Mouse (Mus musculus) CH12.LX (cell line): ENCODE measurements around the gene Bco2. TPM values are rescaled to one million over a fixed set of nuclear protein-coding genes. Genes with fewer than 3 reads are reported as not detected.

ENCODE experiments used
- DNase-seq: peaks from one replicate; pipeline ENCODE4 v3.0.0-alpha.2; 2013; ENCODE audit errors: extremely low read depth
- H3K27ac ChIP-seq: 2 replicates; pipeline ENCODE4 v1.5.1; 2012; ENCODE audit warnings: low read depth, mild to moderate bottlenecking, control low read depth, moderate library complexity; ENCODE audit not compliant: insufficient read depth
- H3K27me3 ChIP-seq: replicated peaks from 2 replicates; pipeline ENCODE3; 2012; ENCODE audit warnings: inconsistent platforms
- H3K36me3 ChIP-seq, 2 experiments: replicated peaks in 1 of 2; 2 replicates each; pipeline versions ENCODE3 to v1.6.1; 2012; ENCODE audit warnings: inconsistent platforms in 1 of 2, low read length in 1 of 2, mild to moderate bottlenecking in 1 of 2, mixed read lengths in 1 of 2, moderate library complexity in 1 of 2; ENCODE audit not compliant: control insufficient read depth in 1 of 2, insufficient read depth in 1 of 2
- H3K4me1 ChIP-seq, 2 experiments: 2 replicates each; pipeline ENCODE4 v1.6.1; 2012; ENCODE audit warnings: inconsistent platforms in 1 of 2, moderate library complexity in 1 of 2; ENCODE audit not compliant: insufficient read depth in 2 of 2, control insufficient read depth in 1 of 2
- H3K4me2 ChIP-seq: 2 replicates; pipeline ENCODE4 v1.6.1; 2012; ENCODE audit warnings: low read depth, mild to moderate bottlenecking, control low read depth; ENCODE audit not compliant: poor library complexity, insufficient read depth, severe bottlenecking
- H3K4me3 ChIP-seq, 3 experiments: fragments of 150-350 bp in 1 of 3; sonication (generic) in 1 of 3; replicated peaks in 1 of 3; 2 replicates each; pipeline versions ENCODE3 to v1.5.1; 2011 to 2012; ENCODE audit warnings: low read depth in 2 of 3, low read length in 2 of 3, mild to moderate bottlenecking in 2 of 3, moderate library complexity in 2 of 3, control low read depth in 1 of 3, improper control_type of control experiment in 1 of 3, inconsistent platforms in 1 of 3, mixed read lengths in 1 of 3; ENCODE audit not compliant: poor library complexity in 1 of 3
- H3K79me2 ChIP-seq: replicated peaks from 2 replicates; pipeline ENCODE4 v1.6.1; 2012; ENCODE audit warnings: mild to moderate bottlenecking, moderate library complexity; ENCODE audit not compliant: control insufficient read depth, poor library complexity, insufficient read depth, severe bottlenecking; ENCODE audit errors: extremely low read depth
- H3K9ac ChIP-seq: 2 replicates; pipeline ENCODE4 v1.6.1; 2012; ENCODE audit warnings: low read depth, mild to moderate bottlenecking, control low read depth, moderate library complexity; ENCODE audit not compliant: insufficient read depth
- H3K9me3 ChIP-seq: replicated peaks from 2 replicates; pipeline ENCODE3; 2012; ENCODE audit warnings: low read length, inconsistent platforms, mixed read lengths
- BHLHE40 ChIP-seq: IDR thresholded peaks from 2 replicates; pipeline ENCODE4 v1.6.1; 2011; ENCODE audit warnings: mild to moderate bottlenecking, low read depth, low read length, improper control_type of control experiment
- CHD1 ChIP-seq: IDR thresholded peaks from 2 replicates; pipeline ENCODE4 v1.6.1; 2012; ENCODE audit warnings: low read depth, low read length, improper control_type of control experiment, inconsistent platforms
- CHD2 ChIP-seq: IDR thresholded peaks from 2 replicates; pipeline ENCODE4 v1.6.1; 2011; ENCODE audit warnings: low read length, improper control_type of control experiment
- E2F4 ChIP-seq: IDR thresholded peaks from 2 replicates; pipeline ENCODE4 v1.6.1; 2011; ENCODE audit warnings: low read depth, low read length, improper control_type of control experiment; ENCODE audit not compliant: insufficient replicate concordance
- ELF1 ChIP-seq: IDR thresholded peaks from 2 replicates; pipeline ENCODE4 v1.6.1; 2014; ENCODE audit warnings: low read depth, mild to moderate bottlenecking, inconsistent platforms, low read length, improper control_type of control experiment
- JUN ChIP-seq: IDR thresholded peaks from 2 replicates; pipeline ENCODE4 v1.6.1; 2011; ENCODE audit warnings: low read depth, mild to moderate bottlenecking, low read length, improper control_type of control experiment, moderate library complexity; ENCODE audit not compliant: insufficient read depth
- KAT2A ChIP-seq: IDR thresholded peaks from 2 replicates; pipeline ENCODE4 v1.6.1; 2012; ENCODE audit warnings: low read length, improper control_type of control experiment, inconsistent platforms; ENCODE audit not compliant: insufficient replicate concordance
- MAZ ChIP-seq: IDR thresholded peaks from 2 replicates; pipeline ENCODE4 v1.6.1; 2012; ENCODE audit warnings: low read depth, mild to moderate bottlenecking, inconsistent platforms, low read length, improper control_type of control experiment, moderate library complexity
- MEF2A ChIP-seq: IDR thresholded peaks from 2 replicates; pipeline ENCODE4 v1.6.1; 2014; ENCODE audit warnings: low read depth, mild to moderate bottlenecking, inconsistent platforms, low read length, improper control_type of control experiment, borderline replicate concordance
- MXI1 ChIP-seq: IDR thresholded peaks from 2 replicates; pipeline ENCODE4 v1.6.1; 2011; ENCODE audit warnings: mild to moderate bottlenecking, low read depth, low read length, improper control_type of control experiment
- NELFE ChIP-seq: IDR thresholded peaks from 2 replicates; pipeline ENCODE4 v1.6.1; 2011; ENCODE audit warnings: low read depth, low read length, improper control_type of control experiment
- NRF1 ChIP-seq: IDR thresholded peaks from 2 replicates; pipeline ENCODE4 v1.6.1; 2014; ENCODE audit warnings: low read depth, mild to moderate bottlenecking, inconsistent platforms, low read length, improper control_type of control experiment, moderate library complexity
- PAX5 ChIP-seq: IDR thresholded peaks from 2 replicates; pipeline ENCODE4 v1.6.1; 2012; ENCODE audit warnings: low read length, inconsistent platforms, mixed read lengths
- SIN3A ChIP-seq: IDR thresholded peaks from 2 replicates; pipeline ENCODE4 v1.6.1; 2012; ENCODE audit warnings: low read length, improper control_type of control experiment, inconsistent platforms
- TBP ChIP-seq: conservative IDR thresholded peaks from 2 replicates; pipeline ENCODE4 v1.6.1; 2011; ENCODE audit warnings: low read depth, low read length, improper control_type of control experiment
- UBTF ChIP-seq: IDR thresholded peaks from 2 replicates; pipeline ENCODE4 v1.6.1; 2012; ENCODE audit warnings: low read depth, mild to moderate bottlenecking, inconsistent platforms, low read length, improper control_type of control experiment, moderate library complexity
- USF2 ChIP-seq: conservative IDR thresholded peaks from 2 replicates; pipeline ENCODE4 v1.6.1; 2011; ENCODE audit warnings: low read depth, low read length, improper control_type of control experiment
- ZC3H11A ChIP-seq: IDR thresholded peaks from 2 replicates; pipeline ENCODE4 v1.6.1; 2012; ENCODE audit warnings: low read depth, mild to moderate bottlenecking, inconsistent platforms, low read length, improper control_type of control experiment
- ZKSCAN1 ChIP-seq: IDR thresholded peaks from 2 replicates; pipeline ENCODE4 v1.6.1; 2012; ENCODE audit warnings: low read depth, inconsistent platforms, low read length, improper control_type of control experiment, borderline replicate concordance
- dilution Hi-C: fragments of 300-500 bp; cut with MboI; formaldehyde crosslinking; loops from 2 replicates; pipeline ENCODE4 v1.14.3; 2020; ENCODE audit warnings: low sequenced_read_pairs; ENCODE audit not compliant: extremely low pct_unique_long_range_greater_than_20kb, extremely low pct_ligation_motif_present
- in situ Hi-C: fragments of 300-500 bp; cut with MboI; formaldehyde crosslinking; loops from 3 replicates; pipeline ENCODE4 v1.14.3; 2019; ENCODE audit warnings: low sequenced_read_pairs, low pct_ligation_motif_present, low pct_unique_long_range_greater_than_20kb, mixed read lengths
- polyA plus RNA-seq: library from polyadenylated mRNA; unstranded; fragments of >175 nt; gene quantifications from 2 replicates; pipeline ENCODE4 v1.2.1, GENCODE M21; 2012; ENCODE audit warnings: low read depth; ENCODE audit not compliant: insufficient read length
- total RNA-seq, 2 experiments: library from RNA; depleted of rRNA; stranded (reverse); fragments of 300-350 nt in 1 of 2; fragments of >200 nt in 1 of 2; gene quantifications; 2 replicates each; pipeline ENCODE4 v1.2.3; 2012 to 2014

Bco2 gene
- total and polyA plus RNA-seq, 3 experiments = 0.68 to 1.2 (median 0.93) TPM

GRCm38 (mm10) chr9:50515462-50515861 lies 39.5 kb downstream of the Bco2 start:
- peaks cover 0 to 4% of the 10 kb centered on the region in 2 experiments for H3K36me3 ChIP-seq
- no peaks in the 10 kb centered on the region for H3K9me3 ChIP-seq
- H3K27ac ChIP-seq = no peak overlapping the region
- dilution Hi-C loops = no loop called here
- H3K4me2 ChIP-seq = no peak overlapping the region
- H3K79me2 ChIP-seq = no peaks in the 10 kb centered on the region
- H3K4me3 ChIP-seq = no peak overlapping the region
- in situ Hi-C loops = no loop called here
- no peak for TF ChIP-seq BHLHE40
- no peak for TF ChIP-seq USF2
- TF ChIP-seq KAT2A = no peak
- no peak for TF ChIP-seq JUN
- no peak for TF ChIP-seq NRF1
- no peak for TF ChIP-seq CHD1
- TF ChIP-seq MEF2A = no peak
- no peak for TF ChIP-seq ELF1
- no peak for TF ChIP-seq ZC3H11A
- TF ChIP-seq NELFE = no peak
- no peak for TF ChIP-seq E2F4
- TF ChIP-seq ZKSCAN1 = no peak
- no peak for TF ChIP-seq CHD2
- no peak for TF ChIP-seq PAX5
- no peak for TF ChIP-seq TBP
- TF ChIP-seq SIN3A = no peak
- TF ChIP-seq UBTF = no peak
- H3K4me1 ChIP-seq = no peaks in the 10 kb centered on the region; a peak in 1 of 4 replicates
- DNase-seq = no peak
- H3K27me3 ChIP-seq = no peaks in the 10 kb centered on the region
- no peak overlapping the region for H3K9ac ChIP-seq

GRCm38 (mm10) chr9:50507570-50507969 lies 47.4 kb downstream of the Bco2 start:
- Histone ChIP-seq H3K4me3 (no peak overlapping the region), H3K9me3 (no peaks in the 10 kb centered on the region), H3K36me3 (no peaks in the 10 kb centered on the region), H3K4me2 (no peak overlapping the region), H3K27ac (no peak overlapping the region), H3K9ac (no peak overlapping the region), H3K27me3 (no peaks in the 10 kb centered on the region), H3K4me1 (no peaks in the 10 kb centered on the region), H3K79me2 (no peaks in the 10 kb centered on the region)
- no peak for TF ChIP-seq MXI1
- TF ChIP-seq MAZ = no peak
- no peak for TF ChIP-seq ZC3H11A
- no peak for TF ChIP-seq ZKSCAN1
- TF ChIP-seq USF2 = no peak
- no peak for TF ChIP-seq ELF1
- DNase-seq = no peak
- in situ Hi-C loops = no loop called here
- dilution Hi-C loops = no loop called here
